Mouse (Mus musculus) heart, adult 2 months (tissue): ENCODE measurements around the gene Slc51a.

Experiments
- CTCF ChIP-seq: fragments of 200-600 bp; IDR thresholded peaks from 2 replicates; pipeline ENCODE4 v1.8.1; 2022; ENCODE audit warnings: antibody characterized with exemption, mild to moderate bottlenecking, moderate library complexity
- POLR2A ChIP-seq: fragments of 200-500 bp; IDR thresholded peaks from 2 replicates; pipeline ENCODE4 v1.6.1; 2011; ENCODE audit warnings: mild to moderate bottlenecking, low read depth, low read length, control low read depth; ENCODE audit not compliant: insufficient read depth

GRCm38 (mm10) chr16:32503633-32504032 is 16.0 kb upstream of the Slc51a start:
- TF ChIP-seq CTCF, result no peak
- no peak for TF ChIP-seq POLR2A
